Mouse (Mus musculus): ENCODE data around the gene Oxct1. TPM values are rescaled to one million over a fixed set of nuclear protein-coding genes. Genes with fewer than 3 reads are reported as not detected.
A peak's percentile ranks its signal among the peaks of the same experiment; 100 is the strongest.

The Oxct1 gene
- polyA plus RNA-seq, 1 experiment from 2014 or later, result 243 TPM

GRCm38 (mm10) chr15:4085600-4086384 is 59.6 kb downstream of the Oxct1 start:
- DNase-seq (ENCODE audit: low spot score) (no peak), ATAC-seq (ENCODE audit: low read depth) (no peak)
- H3K4me2 ChIP-seq (ENCODE audit: low read depth, low read length), result no peak overlapping the region
- no peaks in the 10 kb centered on the region for H3K36me3 ChIP-seq (ENCODE audit: control insufficient read depth, insufficient read depth, low read length)
- no peaks in the 10 kb centered on the region for H3K27me3 ChIP-seq (replicated peaks; ENCODE audit: control insufficient read depth, insufficient read depth, low read length)
- 79% methylated on average over 10 of the region's 10 CpGs for WGBS
- H3K9me3 ChIP-seq (ENCODE audit: control insufficient read depth, low read length), result no peaks in the 10 kb centered on the region
- no peak overlapping the region for H3K9ac ChIP-seq (ENCODE audit: low read depth, low read length)
- no peak overlapping the region for H3K4me3 ChIP-seq (ENCODE audit: low read depth, low read length)
- H3K27ac ChIP-seq (replicated peaks; ENCODE audit: low read depth, low read length), result no peak overlapping the region
- no peaks in the 10 kb centered on the region for H3K4me1 ChIP-seq (ENCODE audit: control insufficient read depth, insufficient read depth, low read length)

GRCm38 (mm10) chr15:4087446-4087845 is 61.3 kb downstream of the Oxct1 start:
- Histone ChIP-seq H3K27me3 (replicated peaks; ENCODE audit: control insufficient read depth, insufficient read depth, low read length) (no peaks in the 10 kb centered on the region), H3K4me2 (ENCODE audit: low read depth, low read length) (no peak overlapping the region), H3K27ac (replicated peaks; ENCODE audit: low read depth, low read length) (no peak overlapping the region), H3K9ac (ENCODE audit: low read depth, low read length) (no peak overlapping the region), H3K9me3 (ENCODE audit: control insufficient read depth, low read length) (no peaks in the 10 kb centered on the region), H3K4me3 (ENCODE audit: low read depth, low read length) (no peak overlapping the region), H3K36me3 (ENCODE audit: control insufficient read depth, insufficient read depth, low read length) (peaks cover 15% of the 10 kb centered on the region), H3K4me1 (ENCODE audit: control insufficient read depth, insufficient read depth, low read length) (no peaks in the 10 kb centered on the region)
- WGBS, result 74% methylated on average over 4 of the region's 4 CpGs
- no peak for DNase-seq (ENCODE audit: low spot score)
- no peak for ATAC-seq (ENCODE audit: low read depth)

- Histone ChIP-seq H3K27me3 (replicated peaks; ENCODE audit: control insufficient read depth, insufficient read depth, low read length) (no peaks in the 10 kb centered on the region), H3K4me2 (ENCODE audit: low read depth, low read length) (no peak overlapping the region), H3K27ac (replicated peaks; ENCODE audit: low read depth, low read length) (no peak overlapping the region), H3K9me3 (ENCODE audit: control insufficient read depth, low read length) (no peaks in the 10 kb centered on the region), H3K4me3 (ENCODE audit: low read depth, low read length) (no peak overlapping the region), H3K36me3 (ENCODE audit: control insufficient read depth, insufficient read depth, low read length) (peaks cover 19% of the 10 kb centered on the region), H3K4me1 (ENCODE audit: control insufficient read depth, insufficient read depth, low read length) (no peaks in the 10 kb centered on the region), H3K9ac (ENCODE audit: low read depth, low read length) (no peak overlapping the region)
- 50% methylated on average over 7 of the region's 7 CpGs for WGBS
- ATAC-seq (ENCODE audit: low read depth), result no peak
- DNase-seq (ENCODE audit: low spot score), result no peak
These were observed 61.7 kb downstream of the Oxct1 start for GRCm38 (mm10) chr15:4087914-4088313.

- H3K9ac ChIP-seq (ENCODE audit: low read depth, low read length), result no peak overlapping the region
- WGBS, result 76% methylated on average over 3 of the region's 3 CpGs
- H3K36me3 ChIP-seq (ENCODE audit: control insufficient read depth, insufficient read depth, low read length), result peaks cover 28% of the 10 kb centered on the region
- DNase-seq (ENCODE audit: low spot score) (no peak), ATAC-seq (ENCODE audit: low read depth) (no peak)
- no peaks in the 10 kb centered on the region for H3K4me1 ChIP-seq (ENCODE audit: control insufficient read depth, insufficient read depth, low read length)
- H3K4me3 ChIP-seq (ENCODE audit: low read depth, low read length), result no peak overlapping the region
- H3K4me2 ChIP-seq (ENCODE audit: low read depth, low read length), result no peak overlapping the region
- H3K27ac ChIP-seq (replicated peaks; ENCODE audit: low read depth, low read length), result no peak overlapping the region
- H3K9me3 ChIP-seq (ENCODE audit: control insufficient read depth, low read length), result no peaks in the 10 kb centered on the region
- no peaks in the 10 kb centered on the region for H3K27me3 ChIP-seq (replicated peaks; ENCODE audit: control insufficient read depth, insufficient read depth, low read length)
These were observed 64.4 kb downstream of the Oxct1 start for GRCm38 (mm10) chr15:4090601-4091000.

GRCm38 (mm10) chr15:4092586-4092985 is 66.4 kb downstream of the Oxct1 start:
- 77% methylated on average over 2 of the region's 2 CpGs for WGBS
- Histone ChIP-seq H3K4me2 (ENCODE audit: low read depth, low read length) (no peak overlapping the region), H3K9ac (ENCODE audit: low read depth, low read length) (no peak overlapping the region), H3K27me3 (replicated peaks; ENCODE audit: control insufficient read depth, insufficient read depth, low read length) (no peaks in the 10 kb centered on the region), H3K36me3 (ENCODE audit: control insufficient read depth, insufficient read depth, low read length) (peaks cover 40% of the 10 kb centered on the region), H3K4me1 (ENCODE audit: control insufficient read depth, insufficient read depth, low read length) (no peaks in the 10 kb centered on the region), H3K9me3 (ENCODE audit: control insufficient read depth, low read length) (no peaks in the 10 kb centered on the region), H3K4me3 (ENCODE audit: low read depth, low read length) (no peak overlapping the region), H3K27ac (replicated peaks; ENCODE audit: low read depth, low read length) (no peak overlapping the region)
- ATAC-seq (ENCODE audit: low read depth), result no peak
- DNase-seq (ENCODE audit: low spot score), result peak; percentile 25

- Histone ChIP-seq H3K9me3 (ENCODE audit: control insufficient read depth, low read length) (no peaks in the 10 kb centered on the region), H3K9ac (ENCODE audit: low read depth, low read length) (no peak overlapping the region), H3K4me3 (ENCODE audit: low read depth, low read length) (no peak overlapping the region), H3K4me2 (ENCODE audit: low read depth, low read length) (no peak overlapping the region), H3K27me3 (replicated peaks; ENCODE audit: control insufficient read depth, insufficient read depth, low read length) (no peaks in the 10 kb centered on the region), H3K36me3 (ENCODE audit: control insufficient read depth, insufficient read depth, low read length) (peaks cover 61% of the 10 kb centered on the region), H3K4me1 (ENCODE audit: control insufficient read depth, insufficient read depth, low read length) (no peaks in the 10 kb centered on the region), H3K27ac (replicated peaks; ENCODE audit: low read depth, low read length) (no peak overlapping the region)
- WGBS, result 87% methylated on average over 10 of the region's 10 CpGs
- DNase-seq (ENCODE audit: low spot score) (no peak), ATAC-seq (ENCODE audit: low read depth) (no peak)
These were observed 74.2 kb downstream of the Oxct1 start for GRCm38 (mm10) chr15:4100341-4100921.

- Histone ChIP-seq H3K4me1 (ENCODE audit: control insufficient read depth, insufficient read depth, low read length) (no peaks in the 10 kb centered on the region), H3K4me2 (ENCODE audit: low read depth, low read length) (no peak overlapping the region), H3K27me3 (replicated peaks; ENCODE audit: control insufficient read depth, insufficient read depth, low read length) (no peaks in the 10 kb centered on the region), H3K4me3 (ENCODE audit: low read depth, low read length) (no peak overlapping the region), H3K9me3 (ENCODE audit: control insufficient read depth, low read length) (no peaks in the 10 kb centered on the region), H3K36me3 (ENCODE audit: control insufficient read depth, insufficient read depth, low read length) (peaks cover 58% of the 10 kb centered on the region), H3K9ac (ENCODE audit: low read depth, low read length) (no peak overlapping the region), H3K27ac (replicated peaks; ENCODE audit: low read depth, low read length) (no peak overlapping the region)
- DNase-seq (ENCODE audit: low spot score) (peak; percentile 38), ATAC-seq (ENCODE audit: low read depth) (peak; percentile 61; the same call in 1 of the 2 replicates)
- 76% methylated on average over 10 of the region's 10 CpGs for WGBS
These were observed 74.8 kb downstream of the Oxct1 start for GRCm38 (mm10) chr15:4101025-4101424.

GRCm38 (mm10) chr15:4104319-4104718 is 78.1 kb downstream of the Oxct1 start:
- 71% methylated on average over 12 of the region's 12 CpGs for WGBS
- peaks cover 35% of the 10 kb centered on the region for H3K36me3 ChIP-seq (ENCODE audit: control insufficient read depth, insufficient read depth, low read length)
- ATAC-seq (ENCODE audit: low read depth), result no peak

GRCm38 (mm10) chr15:4105498-4105897 is 79.3 kb downstream of the Oxct1 start:
- Histone ChIP-seq H3K4me1 (ENCODE audit: control insufficient read depth, insufficient read depth, low read length) (no peaks in the 10 kb centered on the region), H3K27ac (replicated peaks; ENCODE audit: low read depth, low read length) (no peak overlapping the region), H3K9me3 (ENCODE audit: control insufficient read depth, low read length) (no peaks in the 10 kb centered on the region), H3K4me2 (ENCODE audit: low read depth, low read length) (no peak overlapping the region), H3K36me3 (ENCODE audit: control insufficient read depth, insufficient read depth, low read length) (peaks cover 25% of the 10 kb centered on the region), H3K27me3 (replicated peaks; ENCODE audit: control insufficient read depth, insufficient read depth, low read length) (no peaks in the 10 kb centered on the region), H3K4me3 (ENCODE audit: low read depth, low read length) (no peak overlapping the region), H3K9ac (ENCODE audit: low read depth, low read length) (no peak overlapping the region)
- ATAC-seq (ENCODE audit: low read depth) (no peak), DNase-seq (ENCODE audit: low spot score) (no peak)
- 61% methylated on average over 4 of the region's 4 CpGs for WGBS

More at GRCm38 (mm10) chr15:4104319-4104718, 78.1 kb downstream of the Oxct1 start:
- no peak overlapping the region for H3K9ac ChIP-seq (ENCODE audit: low read depth, low read length)
- no peak overlapping the region for H3K27ac ChIP-seq (replicated peaks; ENCODE audit: low read depth, low read length)
- H3K4me3 ChIP-seq (ENCODE audit: low read depth, low read length), result no peak overlapping the region
- no peak overlapping the region for H3K4me2 ChIP-seq (ENCODE audit: low read depth, low read length)
- DNase-seq (ENCODE audit: low spot score), result no peak
- no peaks in the 10 kb centered on the region for H3K4me1 ChIP-seq (ENCODE audit: control insufficient read depth, insufficient read depth, low read length)
- no peaks in the 10 kb centered on the region for H3K27me3 ChIP-seq (replicated peaks; ENCODE audit: control insufficient read depth, insufficient read depth, low read length)
- no peaks in the 10 kb centered on the region for H3K9me3 ChIP-seq (ENCODE audit: control insufficient read depth, low read length)

Data from embryonic facial prominence, embryonic 14.5 days (tissue).